Mouse (Mus musculus): ENCODE results near the gene Myo5a. TPM values are rescaled to one million over a fixed set of nuclear protein-coding genes. Genes with fewer than 3 reads are reported as not detected.

Gene Myo5a
- total and polyA plus RNA-seq, 3 experiments, result 3.7 to 45.6 (median 45.4) TPM

- DNase-seq, result no peak
Observed at GRCm38 (mm10) chr9:75071706-75072192, 934 bp downstream of the Myo5a start.

- DNase-seq, result no peak
Observed at GRCm38 (mm10) chr9:75072361-75072760, 1.5 kb downstream of the Myo5a start.

GRCm38 (mm10) chr9:75077191-75077590 is 6.4 kb downstream of the Myo5a start:
- peak; percentile 61 for DNase-seq

DNA sequence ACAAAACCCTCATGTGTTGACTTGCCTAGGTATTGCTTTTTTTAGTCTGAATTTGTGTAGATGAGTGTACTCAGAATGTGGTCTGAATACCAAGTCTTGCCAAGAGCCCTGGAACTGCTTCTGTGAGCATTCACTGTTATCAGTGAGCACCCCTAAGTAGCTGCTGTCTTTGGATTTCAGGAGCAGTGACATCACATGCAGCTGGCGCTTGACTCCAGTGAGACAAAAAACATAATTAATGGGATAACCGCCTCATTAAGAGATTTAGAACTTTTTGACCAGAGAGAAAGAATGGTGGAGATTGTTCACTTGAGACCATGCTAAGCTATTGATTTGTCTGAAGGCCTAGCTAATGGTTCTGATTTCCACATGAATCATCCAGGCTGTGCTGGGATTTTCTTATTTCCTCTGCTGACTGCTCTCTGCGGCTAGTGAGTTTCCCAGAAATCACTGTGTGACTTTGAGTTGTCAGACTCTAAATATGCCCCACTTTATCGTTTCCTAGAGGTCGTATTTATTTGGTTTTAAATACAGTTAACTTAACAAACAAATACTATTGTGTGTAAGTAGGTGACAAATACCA is 14.5 kb downstream of the Myo5a start:
- DNase-seq, result no peak

DNA sequence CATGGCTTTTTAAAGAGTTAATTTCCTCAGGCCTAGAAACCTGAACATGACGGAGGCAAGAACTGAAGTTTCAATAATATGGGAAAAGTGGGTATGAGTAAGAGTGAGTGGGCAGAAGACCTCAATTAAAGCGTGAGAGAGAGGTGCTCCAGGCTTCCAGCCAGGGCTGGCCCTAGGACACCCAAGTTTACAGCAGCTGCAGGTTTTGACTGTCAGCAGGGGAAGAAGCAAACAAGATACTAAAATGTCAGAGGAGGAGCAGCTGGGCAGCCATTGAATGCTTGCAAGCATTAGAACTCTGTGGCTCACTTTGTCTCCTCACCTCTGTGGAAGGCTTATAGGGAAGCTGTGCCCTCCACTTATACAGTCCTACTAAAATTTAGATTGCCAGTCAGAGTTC is 17.0 kb downstream of the Myo5a start:
- DNase-seq, result no peak

DNA sequence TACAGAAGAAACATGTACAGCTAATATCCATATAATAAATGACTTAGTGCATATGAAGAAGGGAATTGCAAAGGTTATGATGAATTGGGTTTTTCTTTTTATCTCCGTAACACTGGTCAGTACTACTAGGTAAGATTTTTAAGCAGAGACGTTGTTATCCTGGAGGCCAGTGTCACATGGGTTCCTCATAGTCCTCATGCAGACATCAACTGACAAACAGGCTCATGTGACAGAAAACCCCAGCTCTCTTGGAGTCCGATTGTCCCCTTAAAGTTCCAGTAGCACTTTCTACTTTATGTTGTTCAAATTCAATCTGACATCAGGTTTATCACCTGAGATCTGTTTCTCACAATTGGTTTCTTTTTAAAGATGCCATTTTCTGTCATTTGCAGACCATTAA is 18.5 kb downstream of the Myo5a start:
- DNase-seq, result no peak

- DNase-seq, result no peak
Observed at GRCm38 (mm10) chr9:75092134-75092533, 21.3 kb downstream of the Myo5a start.

GRCm38 (mm10) chr9:75094762-75095161 is 23.9 kb downstream of the Myo5a start:
- DNase-seq, result no peak

- no peak for DNase-seq
Observed at GRCm38 (mm10) chr9:75098937-75099336, 28.1 kb downstream of the Myo5a start.

DNA sequence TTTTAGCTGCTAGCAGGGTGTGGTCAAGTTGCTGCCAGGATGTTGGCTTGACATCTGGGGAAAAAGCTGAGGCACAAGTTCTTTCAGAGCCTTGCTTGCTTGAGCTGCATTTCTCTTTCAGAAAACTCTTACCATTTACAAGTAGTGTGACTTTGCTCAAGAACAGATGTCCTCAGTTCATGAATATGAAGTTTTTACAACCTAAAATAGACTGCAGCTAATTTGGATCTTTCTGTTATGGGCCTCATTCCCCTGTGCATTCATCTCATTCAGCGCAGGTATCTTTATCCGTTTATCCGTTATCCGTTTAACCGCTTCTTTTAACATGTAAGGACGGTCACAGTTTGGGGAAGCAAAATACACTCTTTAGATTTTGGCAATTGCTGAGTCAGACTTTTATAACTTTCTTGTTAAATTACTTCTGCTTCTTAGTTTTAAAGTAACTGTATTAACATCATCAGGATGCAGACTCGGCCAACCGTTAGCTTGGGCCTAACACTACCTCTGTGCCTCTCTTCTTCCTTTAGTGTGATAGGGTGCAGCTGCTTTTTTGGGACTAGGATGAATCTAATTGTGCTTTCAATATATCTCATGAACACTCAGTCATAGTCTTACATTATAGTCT is 29.5 kb downstream of the Myo5a start:
- DNase-seq, result no peak

DNA sequence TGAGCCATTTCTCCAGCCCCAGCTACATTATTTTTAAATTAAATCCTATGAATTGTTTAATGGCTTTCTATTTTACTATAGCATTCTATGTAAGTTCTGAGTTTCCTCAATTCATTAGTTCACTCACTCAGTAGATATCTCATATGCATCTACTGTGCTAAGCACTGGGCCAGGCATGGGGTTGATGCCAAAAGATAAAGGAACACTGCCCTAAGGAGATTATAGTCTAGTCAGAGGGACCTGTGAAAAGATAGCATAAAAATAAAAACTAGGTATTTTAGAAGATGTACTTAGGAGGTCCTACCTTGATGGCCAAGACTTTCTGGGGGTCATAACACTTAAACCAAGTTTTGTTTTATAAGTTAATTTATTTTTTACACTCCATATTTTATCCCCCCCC is 31.3 kb downstream of the Myo5a start:
- DNase-seq, result no peak

GRCm38 (mm10) chr9:75116571-75117177 is 45.9 kb downstream of the Myo5a start:
- no peak for DNase-seq

- DNase-seq, result no peak
Observed at GRCm38 (mm10) chr9:75121126-75121525, 50.3 kb downstream of the Myo5a start.

DNA sequence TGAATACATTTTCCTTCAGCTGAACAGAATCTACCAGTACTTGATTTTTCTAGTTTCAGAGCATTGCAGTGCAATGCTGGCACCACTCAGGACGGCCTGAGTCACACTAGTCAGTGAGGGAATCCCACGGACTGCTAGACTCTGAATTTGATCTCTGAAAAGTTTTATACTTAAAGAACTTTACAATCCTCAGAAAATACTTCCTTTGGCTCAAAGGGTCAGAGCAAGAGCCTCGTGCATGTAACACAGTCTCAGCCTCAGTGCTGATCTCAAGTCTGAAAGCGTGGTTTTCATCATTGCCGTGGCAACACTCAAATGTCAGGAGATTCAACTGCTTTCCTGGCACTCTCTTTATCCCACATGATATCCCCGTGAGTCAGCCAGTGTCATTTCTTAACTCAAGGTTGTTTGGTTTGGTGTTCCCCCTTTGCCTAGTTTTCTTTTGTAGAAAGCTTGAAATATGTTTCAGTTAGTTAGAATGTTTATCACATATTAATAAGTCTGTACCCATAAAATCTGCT is 53.4 kb downstream of the Myo5a start:
- peak; percentile 83 for DNase-seq

DNA sequence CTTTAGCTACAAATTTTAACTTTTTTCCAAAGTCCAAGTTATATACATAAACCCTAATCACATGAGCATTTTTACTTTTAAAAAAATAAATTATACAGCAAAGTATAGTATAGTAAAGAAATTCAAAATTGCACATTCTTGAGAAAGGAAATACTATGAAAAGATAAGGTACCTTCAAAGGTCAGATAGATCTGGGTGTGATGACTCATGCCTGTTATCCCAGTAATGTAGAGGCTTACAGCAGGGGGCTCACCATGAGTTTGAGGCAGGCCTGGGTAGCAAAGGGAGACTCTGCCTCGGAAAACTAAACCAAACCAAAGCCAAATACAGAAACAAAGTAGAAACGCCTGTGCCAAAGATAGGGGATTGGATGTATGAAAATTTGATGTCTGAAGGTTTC is 59.7 kb downstream of the Myo5a start:
- no peak for DNase-seq

- no peak for DNase-seq
Observed at GRCm38 (mm10) chr9:75146911-75147310, 76.1 kb downstream of the Myo5a start.

GRCm38 (mm10) chr9:75160525-75160924 is 89.7 kb downstream of the Myo5a start:
- no peak for DNase-seq

DNA sequence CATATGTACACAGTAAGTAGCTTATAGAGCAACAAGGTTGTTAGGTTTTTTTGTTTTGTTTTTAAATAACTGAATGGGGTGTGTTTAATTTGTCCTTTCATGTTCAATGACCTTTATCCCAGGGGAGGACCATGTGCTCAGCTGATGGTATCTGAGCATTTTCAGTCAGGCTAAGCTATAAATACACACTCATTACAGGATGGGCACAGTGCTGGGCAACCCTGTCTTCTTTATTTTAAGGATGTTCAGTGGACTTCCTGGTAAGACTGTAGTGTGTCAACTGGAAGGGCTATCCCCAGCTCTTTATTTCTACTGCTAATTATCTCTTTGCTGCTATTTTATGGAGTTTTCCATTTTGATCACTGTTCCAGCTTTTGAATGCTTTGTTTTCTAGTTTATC is 92.8 kb downstream of the Myo5a start:
- DNase-seq, result no peak

GRCm38 (mm10) chr9:75171721-75172120 is 100.9 kb downstream of the Myo5a start:
- DNase-seq, result no peak

DNA sequence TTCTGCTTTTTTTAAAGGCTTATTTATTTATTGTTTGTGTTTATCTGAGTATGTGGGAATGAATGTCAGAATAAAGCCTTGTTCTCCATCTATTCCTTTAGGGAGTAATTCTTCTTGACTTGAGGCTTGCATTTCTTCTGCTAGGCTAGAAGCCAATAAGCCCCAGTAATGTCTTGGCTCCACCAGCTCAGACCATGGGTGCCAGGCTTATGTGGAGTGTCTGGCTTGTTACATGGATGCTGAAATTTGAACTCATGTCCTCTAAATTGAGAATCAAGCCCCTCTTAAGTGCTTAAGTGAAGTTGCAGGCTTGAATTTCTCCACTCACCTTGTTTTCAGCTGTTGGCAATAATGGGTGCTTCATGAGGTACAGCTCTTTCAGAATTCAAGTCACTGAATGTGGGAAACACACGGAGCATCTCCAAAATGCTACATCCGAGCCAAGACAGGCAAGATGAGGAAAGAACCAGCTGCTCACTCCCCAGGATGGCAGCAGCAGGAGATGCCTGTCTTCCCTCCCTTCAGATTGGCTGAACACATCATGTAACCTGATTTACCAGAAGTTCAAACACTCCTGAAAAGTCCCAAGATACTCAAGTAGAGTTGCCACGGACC is 116.9 kb downstream of the Myo5a start:
- DNase-seq, result no peak

- DNase-seq, result no peak
Observed at GRCm38 (mm10) chr9:75193858-75194257, 123.0 kb downstream of the Myo5a start.

GRCm38 (mm10) chr9:75196335-75196734 is 125.5 kb downstream of the Myo5a start:
- peak; percentile 83 for DNase-seq

DNA sequence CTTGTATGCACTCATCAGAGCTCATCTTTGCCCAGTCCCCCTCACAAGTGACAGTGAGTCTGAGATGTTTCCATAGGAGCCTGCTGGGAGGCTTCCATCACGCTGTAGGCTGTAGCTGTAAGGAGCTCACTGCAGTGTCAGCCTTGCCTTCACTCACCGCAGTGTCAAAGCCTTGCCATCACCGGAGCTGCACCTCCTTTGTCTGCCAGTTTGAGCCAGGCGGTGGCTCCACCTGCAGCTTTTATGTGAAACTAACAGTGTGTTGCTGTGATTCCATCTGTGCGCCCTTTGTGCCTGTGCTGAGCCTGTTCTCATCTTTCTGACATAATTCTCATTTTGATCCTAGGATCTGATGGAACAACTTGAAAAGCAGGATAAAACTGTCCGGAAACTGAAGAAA is 126.5 kb downstream of the Myo5a start:
- DNase-seq, result peak; percentile 59
